In genomic region chr8:48843931-48844285, GRCm38 (mm10) we compare ENCODE assay signal across 8 mouse cellular contexts. TPM values are rescaled to one million over a fixed set of nuclear protein-coding genes. Genes with fewer than 3 reads are reported as not detected.
DNase-seq lines count a peak whose midpoint lies in the region; ATAC-seq and TF ChIP-seq lines count a peak whose summit lies in the region.

TSS of gene Tenm3 (minus strand) at chr8:48843951.

- no peaks in the 10 kb centered on the region for H3K4me1 ChIP-seq in bone marrow macrophage, adult 2 months (ENCODE audit: control insufficient read depth, insufficient read depth, low read length)
- H3K4me1 ChIP-seq in forebrain, embryonic 14.5 days (ENCODE audit: control insufficient read depth, insufficient read depth, low read length), result peaks cover 10% of the 10 kb centered on the region
- H3K4me1 ChIP-seq in midbrain, embryonic 11.5 days (ENCODE audit: control insufficient read depth, insufficient read depth, low read length), result peaks cover 21% of the 10 kb centered on the region

- H3K4me3 ChIP-seq in left cerebral cortex, adult 2 months, result peak within 1 kb of the TSS; percentile 77
- H3K4me3 ChIP-seq in bone marrow macrophage, adult 2 months (ENCODE audit: insufficient read depth, low read length), result peak within 1 kb of the TSS; percentile 62
- peak within 1 kb of the TSS; percentile 74 for H3K4me3 ChIP-seq in forebrain, embryonic 14.5 days (ENCODE audit: low read depth, low read length)
- H3K4me3 ChIP-seq in midbrain, embryonic 11.5 days (ENCODE audit: low read depth, low read length), result peak within 1 kb of the TSS; percentile 80

- H3K36me3 ChIP-seq in forebrain, embryonic 14.5 days (ENCODE audit: control insufficient read depth, insufficient read depth, low read length), result no peaks in the 10 kb centered on the region
- no peaks in the 10 kb centered on the region for H3K36me3 ChIP-seq in midbrain, embryonic 11.5 days (ENCODE audit: control insufficient read depth, insufficient read depth, low read length)

- no peak for DNase-seq in left cerebral cortex, adult 2 months (ENCODE audit: extremely low spot score in 1 of 2, low spot score in 2 of 2)
- no peak for DNase-seq in left cerebral cortex, adult 9 months (ENCODE audit: low spot score in 2 of 2)
- no peak for DNase-seq in forebrain, embryonic 14.5 days (ENCODE audit: low spot score)
- peak; percentile 37 for DNase-seq in kidney, postnatal 10 days
- no peak for DNase-seq in midbrain, embryonic 11.5 days (ENCODE audit: low spot score, missing footprints)
- DNase-seq in c-Kit-positive CD71-positive TER-119-positive erythroid progenitor cells, embryonic 14.5 days (ENCODE audit: low spot score), result no peak
- no peak for DNase-seq in spleen, postnatal 4 days (ENCODE audit: low spot score in 2 of 2)

- 0% methylated on average over 18 of the region's 19 CpGs for WGBS in forebrain, embryonic 14.5 days
- under 1% methylated on average over 19 of the region's 19 CpGs for WGBS in midbrain, embryonic 11.5 days

- no peak for TF ChIP-seq POLR2A in bone marrow macrophage, adult 2 months (IDR thresholded peaks at IDR 0.05; ENCODE audit: borderline replicate concordance, low read depth, low read length)

- intact Hi-C loops in left cerebral cortex, adult 2 months (cut with DNase I), result loop anchor here (2.0 to 5.0 kb wide), 3 partner anchors 103 to 622 kb away; no protein-coding TSS in a partner anchor

- peak within 1 kb of the TSS; percentile 97 for H3K4me2 ChIP-seq in forebrain, embryonic 14.5 days (ENCODE audit: low read length)
- peak within 1 kb of the TSS; percentile 51 for H3K4me2 ChIP-seq in midbrain, embryonic 11.5 days

- H3K27me3 ChIP-seq in forebrain, embryonic 14.5 days (replicated peaks; ENCODE audit: control insufficient read depth, insufficient read depth, low read length), result peaks cover 25% of the 10 kb centered on the region
- peaks cover 21% of the 10 kb centered on the region for H3K27me3 ChIP-seq in midbrain, embryonic 11.5 days (ENCODE audit: control insufficient read depth, insufficient read depth, low read length)

- peak within 1 kb of the TSS; percentile 73 for H3K9ac ChIP-seq in forebrain, embryonic 14.5 days (ENCODE audit: low read length)
- H3K9ac ChIP-seq in midbrain, embryonic 11.5 days (ENCODE audit: low read length), result peak within 1 kb of the TSS; percentile 68

- H3K9me3 ChIP-seq in forebrain, embryonic 14.5 days (replicated peaks; ENCODE audit: control insufficient read depth, low read length), result no peaks in the 10 kb centered on the region
- no peaks in the 10 kb centered on the region for H3K9me3 ChIP-seq in midbrain, embryonic 11.5 days (ENCODE audit: control insufficient read depth, low read length)

- H3K27ac ChIP-seq in left cerebral cortex, adult 2 months, result peak within 1 kb of the TSS; percentile 55; the same call in 1 of the 2 replicates
- no peak within 1 kb of the TSS for H3K27ac ChIP-seq in bone marrow macrophage, adult 2 months (ENCODE audit: insufficient read depth, low read depth, low read length)
- H3K27ac ChIP-seq in forebrain, embryonic 14.5 days (ENCODE audit: low read depth, low read length), result peak within 1 kb of the TSS; percentile 63; the same call in 1 of the 2 replicates
- H3K27ac ChIP-seq in midbrain, embryonic 11.5 days (ENCODE audit: low read depth, low read length), result peak within 1 kb of the TSS; percentile 93

- peak; percentile 51 for ATAC-seq in forebrain, embryonic 14.5 days
- ATAC-seq in midbrain, embryonic 11.5 days (ENCODE audit: low FRiP score), result peak; percentile 74

- TF ChIP-seq CTCF in left cerebral cortex, adult 2 months (IDR thresholded peaks at IDR 0.05), result no peak
- TF ChIP-seq CTCF in bone marrow macrophage, adult 2 months (IDR thresholded peaks at IDR 0.05; ENCODE audit: low read depth, low read length), result no peak

RNA-seq across cellular contexts. Expression of gene Tenm3, which starts in this region (rescaled TPM):
- 10 to 100 TPM; 61.8 to 76.5 TPM for total RNA-seq in left cerebral cortex, adult 2 months (2021)
- polyA plus RNA-seq in bone marrow macrophage, adult 2 months (2012; ENCODE audit: insufficient read depth, insufficient read length, missing spikeins), result not detected in 2 replicates
- 12.5 and 23.2 TPM in 2 replicates for polyA plus RNA-seq in forebrain, embryonic 14.5 days (2014; fragmentation: Nextera tagmentation; extraction: Ambion mirVana)
- 38.2 and 39.6 TPM in 2 replicates for polyA plus RNA-seq in midbrain, embryonic 11.5 days (2014; fragmentation: Nextera tagmentation; extraction: Ambion mirVana)

Comparison
In these comparisons a context has a peak if more than half of its experiments do, and no peak if none do; other contexts are left out.
1. RNA of gene Tenm3 (polyA plus RNA-seq): 38.2 to 39.6 TPM in midbrain, embryonic 11.5 days and 12.5 to 23.2 TPM in forebrain, embryonic 14.5 days; not detected in bone marrow macrophage, adult 2 months; every median in the first group is over 10 times any median in the second.
2. Peak in every context shown above with its lines, with median percentiles within 50 percentile points of each other: H3K4me3 ChIP-seq.